Mouse (Mus musculus) MEL (cell line): ENCODE data around the gene Plcg2. TPM values are rescaled to one million over a fixed set of nuclear protein-coding genes. Genes with fewer than 3 reads are reported as not detected.
A peak's percentile ranks its signal among the peaks of the same experiment; 100 is the strongest.

Experiments used
- DNase-seq: peaks from one replicate; pipeline ENCODE4 v3.0.0; 2011; ENCODE audit warnings: low read depth, low spot score
- H3K27ac ChIP-seq: 2 replicates; pipeline ENCODE4 v1.5.1; 2012; ENCODE audit warnings: low read depth, mild to moderate bottlenecking, control low read depth, low read length, moderate library complexity; ENCODE audit not compliant: control insufficient read depth
- H3K27me3 ChIP-seq, 2 experiments: fragments of 150-350 bp in 1 of 2; sonication (generic) in 1 of 2; 2 replicates each; pipeline ENCODE4 v1.6.1; 2012; ENCODE audit warnings: low read length in 2 of 2, mild to moderate bottlenecking in 2 of 2, improper control_type of control experiment in 1 of 2, moderate library complexity in 1 of 2; ENCODE audit not compliant: insufficient read depth in 2 of 2, control insufficient read depth in 1 of 2
- H3K36me3 ChIP-seq, 2 experiments: 2 replicates each; pipeline ENCODE4 v1.6.1; 2012 to 2014; ENCODE audit warnings: low read length in 2 of 2, improper control_type of control experiment in 1 of 2, inconsistent platforms in 1 of 2, mild to moderate bottlenecking in 1 of 2; ENCODE audit not compliant: insufficient read depth in 2 of 2, control insufficient read depth in 1 of 2
- H3K4me1 ChIP-seq, 2 experiments: fragments of 150-350 bp in 1 of 2; sonication (generic) in 1 of 2; 2 replicates each; pipeline ENCODE4 v1.6.1; 2012; ENCODE audit warnings: low read length in 2 of 2, improper control_type of control experiment in 1 of 2, mild to moderate bottlenecking in 1 of 2; ENCODE audit not compliant: insufficient read depth in 2 of 2, control insufficient read depth in 1 of 2
- H3K4me3 ChIP-seq, 2 experiments: fragments of 150-350 bp in 1 of 2; sonication (generic) in 1 of 2; 2 replicates each; pipeline ENCODE4 v1.5.1; 2012; ENCODE audit warnings: low read depth in 2 of 2, low read length in 2 of 2, mild to moderate bottlenecking in 2 of 2, moderate library complexity in 2 of 2, control low read depth in 1 of 2, improper control_type of control experiment in 1 of 2; ENCODE audit not compliant: control insufficient read depth in 1 of 2, insufficient read depth in 1 of 2
- H3K79me2 ChIP-seq: 2 replicates; pipeline ENCODE4 v1.6.1; 2012; ENCODE audit warnings: mild to moderate bottlenecking, low read length, moderate library complexity; ENCODE audit not compliant: control insufficient read depth, poor library complexity, insufficient read depth
- H3K9ac ChIP-seq: 2 replicates; pipeline ENCODE4 v1.6.1; 2012; ENCODE audit warnings: low read depth, mild to moderate bottlenecking, control low read depth, low read length, moderate library complexity; ENCODE audit not compliant: control insufficient read depth, poor library complexity, severe bottlenecking
- H3K9me3 ChIP-seq: fragments of 150-350 bp; sonication (generic); replicated peaks from 2 replicates; pipeline ENCODE4 v1.6.1; 2012; ENCODE audit warnings: mild to moderate bottlenecking, low read length, improper control_type of control experiment, moderate library complexity; ENCODE audit not compliant: insufficient read depth
- BHLHE40 ChIP-seq: IDR thresholded peaks from 2 replicates; pipeline ENCODE4 v1.6.1; 2012; ENCODE audit warnings: low read depth, mild to moderate bottlenecking, inconsistent platforms, low read length, improper control_type of control experiment, borderline replicate concordance
- CHD1 ChIP-seq: IDR thresholded peaks from 2 replicates; pipeline ENCODE4 v1.6.1; 2012; ENCODE audit warnings: low read depth, mild to moderate bottlenecking, inconsistent platforms, low read length, improper control_type of control experiment
- CHD2 ChIP-seq: IDR thresholded peaks from 2 replicates; pipeline ENCODE4 v1.6.1; 2011; ENCODE audit warnings: low read length, improper control_type of control experiment
- CTCF ChIP-seq, 3 experiments: IDR thresholded peaks in 2 of 3; conservative IDR thresholded peaks in 1 of 3; 2 replicates each; pipeline ENCODE4 v1.5.1; 2011 to 2012; ENCODE audit warnings: low read length in 3 of 3, low read depth in 2 of 3, mild to moderate bottlenecking in 2 of 3, improper control_type of control experiment in 1 of 3, inconsistent platforms in 1 of 3, mixed read lengths in 1 of 3, moderate library complexity in 1 of 3; ENCODE audit not compliant: control insufficient read depth in 1 of 3, insufficient read depth in 1 of 3, poor library complexity in 1 of 3, severe bottlenecking in 1 of 3
- E2F4 ChIP-seq: IDR thresholded peaks from 2 replicates; pipeline ENCODE4 v1.6.1; 2011; ENCODE audit warnings: low read depth, low read length, improper control_type of control experiment, borderline replicate concordance
- ELF1 ChIP-seq: IDR thresholded peaks from 2 replicates; pipeline ENCODE4 v1.6.1; 2014; ENCODE audit warnings: low read depth, mild to moderate bottlenecking, inconsistent platforms, low read length, improper control_type of control experiment, moderate library complexity
- EP300 ChIP-seq, 2 experiments: IDR thresholded peaks; 2 replicates each; pipeline ENCODE4 v1.6.1; 2011; ENCODE audit warnings: improper control_type of control experiment in 2 of 2, low read length in 2 of 2, low read depth in 1 of 2, mild to moderate bottlenecking in 1 of 2
- ETS1 ChIP-seq: IDR thresholded peaks from 2 replicates; pipeline ENCODE4 v1.6.1; 2012; ENCODE audit warnings: low read depth, mild to moderate bottlenecking, inconsistent platforms, low read length, improper control_type of control experiment, moderate library complexity
- GABPA ChIP-seq: IDR thresholded peaks from 2 replicates; pipeline ENCODE4 v1.6.1; 2012; ENCODE audit warnings: low read depth, mild to moderate bottlenecking, inconsistent platforms, low read length, improper control_type of control experiment, moderate library complexity
- GATA1 ChIP-seq: IDR thresholded peaks from 2 replicates; pipeline ENCODE4 v1.6.1; 2011; ENCODE audit warnings: low read depth, low read length, improper control_type of control experiment
- HCFC1 ChIP-seq: IDR thresholded peaks from 2 replicates; pipeline ENCODE4 v1.6.1; 2012; ENCODE audit warnings: low read depth, mild to moderate bottlenecking, inconsistent platforms, low read length, improper control_type of control experiment, moderate library complexity
- JUND ChIP-seq: IDR thresholded peaks from 2 replicates; pipeline ENCODE4 v1.6.1; 2011; ENCODE audit warnings: low read depth, mild to moderate bottlenecking, improper control_type of control experiment, low read length
- KAT2A ChIP-seq: conservative IDR thresholded peaks from 2 replicates; pipeline ENCODE4 v1.6.1; 2012; ENCODE audit warnings: low read depth, low read length, improper control_type of control experiment, inconsistent platforms
- MAFK ChIP-seq: IDR thresholded peaks from 2 replicates; pipeline ENCODE4 v1.6.1; 2011; ENCODE audit warnings: low read depth, mild to moderate bottlenecking, low read length, improper control_type of control experiment, borderline replicate concordance
- MAX ChIP-seq: IDR thresholded peaks from 2 replicates; pipeline ENCODE4 v1.6.1; 2011; ENCODE audit warnings: low read length, improper control_type of control experiment
- MAZ ChIP-seq: IDR thresholded peaks from 2 replicates; pipeline ENCODE4 v1.6.1; 2012; ENCODE audit warnings: low read depth, mild to moderate bottlenecking, inconsistent platforms, low read length, improper control_type of control experiment
- MEF2A ChIP-seq: IDR thresholded peaks from 2 replicates; pipeline ENCODE4 v1.6.1; 2014; ENCODE audit warnings: low read depth, mild to moderate bottlenecking, inconsistent platforms, low read length, improper control_type of control experiment; ENCODE audit not compliant: poor library complexity, insufficient replicate concordance, severe bottlenecking; ENCODE audit errors: extremely low read depth
- MXI1 ChIP-seq: IDR thresholded peaks from 2 replicates; pipeline ENCODE4 v1.6.1; 2011; ENCODE audit warnings: mild to moderate bottlenecking, low read depth, low read length, improper control_type of control experiment
- MYB ChIP-seq: IDR thresholded peaks from 2 replicates; pipeline ENCODE4 v1.6.1; 2011; ENCODE audit warnings: mild to moderate bottlenecking, low read depth, low read length, improper control_type of control experiment
- MYC ChIP-seq: IDR thresholded peaks from 2 replicates; pipeline ENCODE4 v1.6.1; 2011; ENCODE audit warnings: low read depth, mild to moderate bottlenecking, low read length, improper control_type of control experiment, moderate library complexity
- NRF1 ChIP-seq: IDR thresholded peaks from 2 replicates; pipeline ENCODE4 v1.6.1; 2014; ENCODE audit warnings: low read depth, mild to moderate bottlenecking, inconsistent platforms, low read length, improper control_type of control experiment, moderate library complexity; ENCODE audit not compliant: poor library complexity, insufficient read depth, severe bottlenecking
- POLR2A ChIP-seq, 2 experiments: IDR thresholded peaks; 2 replicates each; pipeline ENCODE4 v1.6.1; 2011 to 2012; ENCODE audit warnings: low read length in 2 of 2, mild to moderate bottlenecking in 2 of 2, control low read depth in 1 of 2, improper control_type of control experiment in 1 of 2, low read depth in 1 of 2, moderate library complexity in 1 of 2; ENCODE audit not compliant: control insufficient read depth in 1 of 2, insufficient read depth in 1 of 2, poor library complexity in 1 of 2
- POLR2AphosphoS2 ChIP-seq: IDR thresholded peaks from 2 replicates; pipeline ENCODE4 v1.6.1; 2011; ENCODE audit warnings: low read length, improper control_type of control experiment
- POLR2AphosphoS5 ChIP-seq: IDR thresholded peaks from 2 replicates; pipeline ENCODE4 v1.6.1; 2012; ENCODE audit warnings: low read depth, borderline replicate concordance, mild to moderate bottlenecking, inconsistent platforms, low read length, moderate library complexity, mixed read lengths
- RAD21 ChIP-seq: IDR thresholded peaks from 2 replicates; pipeline ENCODE4 v1.6.1; 2011; ENCODE audit warnings: mild to moderate bottlenecking, low read depth, low read length, improper control_type of control experiment
- SIN3A ChIP-seq: IDR thresholded peaks from 2 replicates; pipeline ENCODE4 v1.6.1; 2012; ENCODE audit warnings: low read length, improper control_type of control experiment, inconsistent platforms
- SMC3 ChIP-seq: IDR thresholded peaks from 2 replicates; pipeline ENCODE4 v1.6.1; 2011; ENCODE audit warnings: low read depth, low read length, improper control_type of control experiment
- TAL1 ChIP-seq: IDR thresholded peaks from 2 replicates; pipeline ENCODE4 v1.6.1; 2012; ENCODE audit warnings: mild to moderate bottlenecking, inconsistent platforms, low read length, moderate library complexity, mixed read lengths
- TBP ChIP-seq: IDR thresholded peaks from 2 replicates; pipeline ENCODE4 v1.8.0; 2011; ENCODE audit warnings: low read depth, low read length, improper control_type of control experiment
- TCF12 ChIP-seq: IDR thresholded peaks from 2 replicates; pipeline ENCODE4 v1.6.1; 2014; ENCODE audit warnings: low read depth, mild to moderate bottlenecking, inconsistent platforms, low read length, improper control_type of control experiment, moderate library complexity
- UBTF ChIP-seq: IDR thresholded peaks from 2 replicates; pipeline ENCODE4 v1.6.1; 2012; ENCODE audit warnings: low read depth, mild to moderate bottlenecking, inconsistent platforms, low read length, improper control_type of control experiment, moderate library complexity, borderline replicate concordance; ENCODE audit not compliant: insufficient read depth
- USF1 ChIP-seq: IDR thresholded peaks from 2 replicates; pipeline ENCODE4 v1.6.1; 2014; ENCODE audit warnings: low read depth, mild to moderate bottlenecking, inconsistent platforms, low read length, improper control_type of control experiment, moderate library complexity
- USF2 ChIP-seq, 2 experiments: IDR thresholded peaks; 2 replicates each; pipeline ENCODE4 v1.6.1; 2011 to 2012; ENCODE audit warnings: improper control_type of control experiment in 2 of 2, low read length in 2 of 2, borderline replicate concordance in 1 of 2, inconsistent platforms in 1 of 2, low read depth in 1 of 2, mild to moderate bottlenecking in 1 of 2; ENCODE audit not compliant: insufficient read depth in 1 of 2
- ZC3H11A ChIP-seq: IDR thresholded peaks from 2 replicates; pipeline ENCODE4 v1.6.1; 2012; ENCODE audit warnings: low read depth, mild to moderate bottlenecking, inconsistent platforms, low read length, improper control_type of control experiment
- ZKSCAN1 ChIP-seq: IDR thresholded peaks from 2 replicates; pipeline ENCODE4 v1.6.1; 2012; ENCODE audit warnings: low read depth, mild to moderate bottlenecking, inconsistent platforms, low read length, improper control_type of control experiment, moderate library complexity
- ZMIZ1 ChIP-seq: IDR thresholded peaks from 2 replicates; pipeline ENCODE4 v1.6.1; 2012; ENCODE audit warnings: low read depth, mild to moderate bottlenecking, inconsistent platforms, low read length, improper control_type of control experiment, moderate library complexity
- ZNF384 ChIP-seq: IDR thresholded peaks from 2 replicates; pipeline ENCODE4 v1.6.1; 2012; ENCODE audit warnings: low read depth, mild to moderate bottlenecking, inconsistent platforms, low read length, improper control_type of control experiment
- polyA plus RNA-seq, 2 experiments: library from polyadenylated mRNA; stranded (reverse) in 1 of 2; unstranded in 1 of 2; fragments of >175 nt in 1 of 2; fragments of >200 nt in 1 of 2; gene quantifications; 2 replicates each; pipeline versions ENCODE4 v1.2.1 to v1.2.4; 2012; ENCODE audit warnings: low replicate concordance in 2 of 2, low read depth in 1 of 2; ENCODE audit not compliant: insufficient read length in 2 of 2, insufficient read depth in 1 of 2, missing spikeins in 1 of 2
- total RNA-seq: library from RNA; depleted of rRNA; stranded (reverse); fragments of 300-350 nt; gene quantifications from 2 replicates; pipeline ENCODE4 v1.2.3, GENCODE M21; 2012

Gene Plcg2
- total and polyA plus RNA-seq, 3 experiments, result 21.0 to 78.7 (median 23.3) TPM

- no peaks in the 10 kb centered on the region for H3K9me3 ChIP-seq
- no peaks in the 10 kb centered on the region for H3K27me3 ChIP-seq
- no peak overlapping the region for H3K27ac ChIP-seq
- H3K4me1 ChIP-seq, result peaks cover 4 to 8% of the 10 kb centered on the region in 2 experiments; a peak in 1 of 4 replicates
- peak; percentile 90 for DNase-seq
- H3K9ac ChIP-seq, result no peak overlapping the region
- H3K4me3 ChIP-seq, result no peak overlapping the region
- H3K36me3 ChIP-seq, result no peaks in the 10 kb centered on the region
- no peaks in the 10 kb centered on the region for H3K79me2 ChIP-seq
- TF ChIP-seq MAZ (peak; percentile 15; the same call in 1 of the 2 replicates), CHD1 (no peak), MEF2A (no peak), MYC (no peak), POLR2AphosphoS2 (no peak), USF2 (IDR thresholded peaks at IDR 0.05; ENCODE audit: borderline replicate concordance in 1 of 2, insufficient read depth in 1 of 2, low read depth in 1 of 2, low read length in 2 of 2) (no peak), RAD21 (peak; percentile 93), POLR2A (IDR thresholded peaks at IDR 0.05; ENCODE audit: control insufficient read depth in 1 of 2, insufficient read depth in 1 of 2, low read depth in 1 of 2, low read length in 2 of 2, poor library complexity in 1 of 2) (no peak), GABPA (no peak), KAT2A (no peak), HCFC1 (0 out of 2 replicates have a peak, but pooled peaks have one; percentile 42), TBP (no peak), NRF1 (no peak), MAX (peak; percentile 54), ELF1 (peak; percentile 71), EP300 (IDR thresholded peaks at IDR 0.05; ENCODE audit: low read depth in 1 of 2, low read length in 2 of 2) (0 out of 4 replicates have a peak, but pooled peaks of 1 of the 2 experiments have one; percentile 12), ZMIZ1 (no peak), E2F4 (no peak), ZNF384 (0 out of 2 replicates have a peak, but pooled peaks have one; percentile 31), ZC3H11A (peak; percentile 98), CHD2 (no peak), TCF12 (0 out of 2 replicates have a peak, but pooled peaks have one; percentile 13), SMC3 (peak; percentile 98), MAFK (no peak), TAL1 (no peak), POLR2AphosphoS5 (no peak), UBTF (no peak), USF1 (no peak), CTCF (IDR thresholded peaks at IDR 0.05 in 2 of 3, conservative IDR thresholded peaks at IDR 0.05 in 1 of 3; ENCODE audit: control insufficient read depth in 1 of 3, insufficient read depth in 1 of 3, low read depth in 2 of 3, low read length in 3 of 3, poor library complexity in 1 of 3, severe bottlenecking in 1 of 3) (peak; percentile 63 to 100 (median 73)), MXI1 (0 out of 2 replicates have a peak, but pooled peaks have one; percentile 52), GATA1 (0 out of 2 replicates have a peak, but pooled peaks have one; percentile 30), JUND (no peak), ZKSCAN1 (no peak), MYB (peak; percentile 19; the same call in 1 of the 2 replicates), SIN3A (peak; percentile 80), BHLHE40 (no peak), ETS1 (no peak)
Measured at GRCm38 (mm10) chr8:117465250-117465649, 32.8 kb upstream of the Plcg2 start.
